Mouse (Mus musculus) ovary, adult 2 months (tissue): Measurements from ENCODE around the gene Agfg2. TPM values are rescaled to one million over a fixed set of nuclear protein-coding genes. Genes with fewer than 3 reads are reported as not detected.

Experiments
- polyA plus RNA-seq: library from polyadenylated mRNA; depleted of rRNA; stranded (reverse); fragments of >200 nt; gene quantifications from 2 replicates; pipeline ENCODE4 v1.2.3, GENCODE M21; 2012; rRNA removed

Agfg2 gene
- 33.2 and 38.9 TPM in 2 replicates for polyA plus RNA-seq

DNA sequence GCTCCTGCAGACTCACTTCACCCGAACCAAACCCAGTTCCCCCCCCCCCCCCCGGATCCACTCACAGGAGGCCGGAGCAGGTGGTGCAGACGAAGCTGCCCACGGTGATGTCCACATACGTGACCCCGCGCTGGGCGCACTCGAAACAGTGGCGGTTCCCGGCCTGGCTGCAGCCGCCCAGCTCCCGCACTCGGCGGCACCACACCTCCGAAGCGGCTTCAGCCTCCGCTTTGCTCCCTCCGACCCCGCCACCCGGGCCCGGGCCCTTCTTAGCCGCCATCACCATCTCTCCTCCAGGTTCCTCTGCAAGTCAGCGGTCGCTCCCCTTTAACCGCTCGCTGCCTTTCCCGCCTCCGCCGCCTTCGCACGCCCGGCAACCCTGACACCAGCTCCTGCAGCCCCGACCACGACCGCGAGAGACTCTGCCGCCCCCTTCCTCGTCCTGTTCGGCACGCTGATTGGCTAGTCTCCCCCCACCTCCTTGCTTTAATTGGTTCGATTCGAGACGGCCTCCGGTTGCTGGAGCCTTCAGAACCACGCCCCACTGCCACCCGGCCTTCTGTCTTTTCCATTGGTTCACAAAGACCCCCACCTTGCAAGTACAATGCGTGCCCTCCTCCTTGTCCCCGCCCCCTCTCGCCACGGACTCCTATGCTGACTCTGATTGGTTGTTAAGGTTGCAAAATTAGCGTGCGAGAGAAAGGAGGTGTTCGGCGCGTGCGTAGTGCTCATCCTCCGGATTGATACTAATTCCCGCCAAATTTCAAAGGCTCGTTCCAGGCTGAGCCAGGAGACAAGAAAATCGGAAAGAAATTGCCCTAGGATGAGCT, at the start of gene Agfg2:
Agfg2 (minus strand) TSS at position 433 of the 830 bp plus-strand sequence.

GRCm38 (mm10) chr5:137645652-137646091, 38.9 kb downstream of the Agfg2 start, which contains the start of gene Irs3:
Gene Irs3, minus strand, starts transcription at chr5:137645714.

DNA sequence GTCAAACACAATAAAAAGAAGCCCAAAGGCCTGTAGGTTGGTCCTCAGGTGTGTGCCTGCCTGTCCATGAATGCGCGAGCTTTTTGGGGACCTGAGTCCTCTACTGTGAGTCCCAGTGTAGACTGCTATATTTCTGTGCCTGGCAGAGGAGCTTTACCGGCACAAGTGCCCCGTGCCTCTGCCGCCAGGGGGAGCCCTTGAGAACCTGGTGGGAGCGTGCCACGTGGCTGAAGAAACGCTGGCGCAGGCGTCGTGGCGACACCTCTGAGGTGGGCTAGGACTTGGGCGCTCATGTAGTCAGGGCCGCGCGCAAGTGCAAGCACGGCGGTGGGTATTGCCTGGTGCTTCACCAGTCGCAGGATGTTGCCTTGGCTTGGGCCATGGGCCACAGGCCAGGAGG, 43.5 kb downstream of the Agfg2 start, which contains the start of gene Sap25:
Sap25 (plus strand) TSS at position 281 of the 400 bp plus-strand sequence.

DNA sequence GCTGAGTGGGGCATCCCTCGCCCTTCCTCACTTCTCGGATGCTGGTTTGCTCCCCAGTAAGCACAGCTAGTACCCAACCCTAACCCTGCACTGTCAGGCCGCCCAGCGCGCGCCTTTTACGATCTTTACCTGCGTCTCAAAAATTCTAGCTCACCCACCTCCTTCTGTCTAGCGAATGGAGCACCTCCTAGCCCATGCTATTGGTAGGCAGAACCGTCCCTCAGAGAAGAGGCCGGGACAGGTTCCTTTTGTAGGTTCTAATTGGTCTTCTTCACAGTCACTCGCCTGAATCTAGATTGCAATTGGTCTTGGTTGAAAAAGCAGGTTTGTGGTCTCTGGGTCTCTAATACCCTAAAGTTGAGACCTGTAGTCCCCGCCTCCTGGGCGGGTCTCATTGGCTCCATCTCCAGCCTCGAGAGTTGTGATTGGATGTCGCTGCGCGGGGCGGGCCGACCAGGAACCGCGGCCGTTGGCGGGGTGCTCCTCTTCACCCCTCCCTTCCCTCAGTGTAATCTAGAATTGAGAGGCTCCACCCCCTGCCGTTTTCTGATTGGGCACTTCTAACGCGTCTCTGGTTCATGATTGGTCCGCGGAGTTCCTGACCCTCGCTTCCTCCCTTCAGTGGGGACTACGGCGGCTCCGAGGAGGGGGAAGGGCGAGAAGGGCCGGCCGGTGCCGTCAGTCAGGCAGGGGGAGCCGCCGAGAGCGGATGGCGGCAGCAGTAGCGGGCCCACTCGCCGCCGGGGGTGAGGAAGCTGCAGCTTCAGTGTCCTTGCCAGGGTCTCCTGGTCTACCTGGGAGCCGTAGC, 55.8 kb downstream of the Agfg2 start, which contains the start of the genes Fbxo24, Lrch4 and Gm20605:
Fbxo24 (minus strand) TSS at position 505 of the 808 bp plus-strand sequence.
Lrch4 (plus strand) TSS at position 624 of the 808 bp plus-strand sequence.
Gm20605 (plus strand) TSS at position 678 of the 808 bp plus-strand sequence.

GRCm38 (mm10) chr5:137613550-137613949, 71.0 kb downstream of the Agfg2 start, which contains the start of gene Pcolce:
Gene Pcolce, minus strand, starts transcription at chr5:137613784.

DNA sequence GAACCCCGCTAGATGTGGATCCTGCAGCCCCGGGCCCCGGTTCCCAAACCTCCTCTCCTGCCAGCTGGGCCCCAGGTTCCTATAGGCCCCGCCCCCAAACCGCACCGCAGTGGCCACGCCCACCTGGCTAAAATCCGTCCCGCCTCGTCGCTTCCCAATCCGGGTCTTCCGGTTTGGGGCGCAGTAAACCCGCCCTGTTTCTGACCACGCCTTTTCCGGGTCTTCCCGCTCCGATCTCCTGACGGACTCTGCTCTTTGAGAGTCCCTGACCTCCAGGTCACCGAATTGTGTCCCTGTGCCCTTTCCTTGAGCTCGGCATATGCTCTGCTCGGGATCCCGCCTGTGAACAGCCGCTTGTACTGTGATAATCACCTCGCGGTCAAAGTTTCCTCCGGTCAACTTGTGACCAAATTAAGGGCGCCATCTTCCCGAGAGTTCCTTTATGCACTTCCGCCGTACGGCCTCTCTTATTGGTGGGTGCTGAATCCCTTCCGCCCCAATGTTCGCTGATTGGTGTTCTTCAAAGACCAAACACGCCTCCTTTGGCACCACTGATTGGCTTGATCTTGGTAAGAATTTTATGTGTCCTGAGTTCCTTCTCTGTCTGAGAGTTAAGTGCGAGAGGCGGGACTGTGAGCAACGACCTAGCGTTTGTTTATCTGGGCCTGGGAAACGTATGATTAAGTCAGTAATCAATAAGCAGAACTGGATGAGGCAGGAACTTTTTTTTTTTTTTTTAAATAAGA, 83.7 kb downstream of the Agfg2 start, which contains the start of gene Mospd3:
Mospd3 (minus strand) TSS at position 440 of the 746 bp plus-strand sequence.

Other genes starting within 250 kb of the Agfg2 start
- gene Zan, start 207.7 kb downstream of the Agfg2 start, polyA plus RNA-seq: 0.28 and 0.45 TPM in 2 replicates
- gene Pop7, start 182.2 kb downstream of the Agfg2 start, polyA plus RNA-seq: 50.2 and 64.6 TPM in 2 replicates
- 49.3 and 49.4 TPM in 2 replicates for gene Gigyf1, start 166.2 kb downstream of the Agfg2 start, polyA plus RNA-seq
- 0.60 TPM in 1 of 2 replicates, not detected in the other for gene Epo, start 151.5 kb downstream of the Agfg2 start, polyA plus RNA-seq
- 1,508 and 1,755 TPM in 2 replicates for gene Gnb2, start 151.2 kb downstream of the Agfg2 start, polyA plus RNA-seq
- gene Actl6b, start 131.2 kb downstream of the Agfg2 start, polyA plus RNA-seq: 0.08 TPM in 1 of 2 replicates, not detected in the other
- gene Tfr2, start 114.9 kb downstream of the Agfg2 start, polyA plus RNA-seq: 1.9 TPM in 2 replicates
- gene Mospd3, start 83.7 kb downstream of the Agfg2 start, polyA plus RNA-seq: 134 and 156 TPM in 2 replicates
- 434 and 514 TPM in 2 replicates for gene Pcolce, start 70.9 kb downstream of the Agfg2 start, polyA plus RNA-seq
- 0.93 and 0.97 TPM in 2 replicates for gene Fbxo24, start 55.7 kb downstream of the Agfg2 start, polyA plus RNA-seq
- gene Lrch4, start 55.6 kb downstream of the Agfg2 start, polyA plus RNA-seq: 47.7 and 50.0 TPM in 2 replicates
- 33.5 and 36.4 TPM in 2 replicates for gene Gm20605, start 55.6 kb downstream of the Agfg2 start, polyA plus RNA-seq
- 94.8 and 112 TPM in 2 replicates for gene Sap25, start 43.4 kb downstream of the Agfg2 start, polyA plus RNA-seq
- gene Irs3, start 39.0 kb downstream of the Agfg2 start, polyA plus RNA-seq: 7.2 and 7.5 TPM in 2 replicates
- gene Nyap1, start 56.9 kb upstream of the Agfg2 start, polyA plus RNA-seq: 10.9 and 13.2 TPM in 2 replicates
- gene Tsc22d4, start 61.0 kb upstream of the Agfg2 start, polyA plus RNA-seq: 135 and 151 TPM in 2 replicates
- 70.6 and 89.1 TPM in 2 replicates for gene Ppp1r35, start 94.1 kb upstream of the Agfg2 start, polyA plus RNA-seq
- gene Mepce, start 102.9 kb upstream of the Agfg2 start, polyA plus RNA-seq: 42.4 and 45.4 TPM in 2 replicates
- 1.00 and 1.0 TPM in 2 replicates for gene Zcwpw1, start 103.1 kb upstream of the Agfg2 start, polyA plus RNA-seq
- 0.71 and 1.1 TPM in 2 replicates for gene Pilra, start 151.6 kb upstream of the Agfg2 start, polyA plus RNA-seq
- gene Pilrb1, start 173.4 kb upstream of the Agfg2 start, polyA plus RNA-seq: 2.1 and 3.6 TPM in 2 replicates
- 2.1 and 2.2 TPM in 2 replicates for gene Pilrb2, start 187.1 kb upstream of the Agfg2 start, polyA plus RNA-seq
- 0.05 TPM in 1 of 2 replicates, not detected in the other for gene Cyp3a13, start 236.9 kb upstream of the Agfg2 start, polyA plus RNA-seq